Mouse (Mus musculus): ENCODE data around the gene Mettl13.

- TF ChIP-seq CTCF (IDR thresholded peaks at IDR 0.05; ENCODE audit: low read depth) (no peak), EP300 (IDR thresholded peaks at IDR 0.05; ENCODE audit: low read depth) (no peak)
These were observed at the start of gene Mettl13 for GRCm38 (mm10) chr1:162548016-162548916.
